Mouse (Mus musculus): Measurements from ENCODE around the gene Ptprt.

Gene Ptprt

GRCm38 (mm10) chr2:162413073-162413812, 247.7 kb downstream of the Ptprt start:
- no peak for DNase-seq (ENCODE audit: low spot score in 2 of 2)

- no peak for DNase-seq (ENCODE audit: low spot score in 2 of 2)
Measured at GRCm38 (mm10) chr2:162411014-162411413, 249.9 kb downstream of the Ptprt start.

- no peak for DNase-seq (ENCODE audit: low spot score in 2 of 2)
Measured at GRCm38 (mm10) chr2:162409245-162409644, 251.7 kb downstream of the Ptprt start.

GRCm38 (mm10) chr2:162401316-162402100, 259.4 kb downstream of the Ptprt start:
- no peak for DNase-seq (ENCODE audit: low spot score in 2 of 2)

- no peak for DNase-seq (ENCODE audit: low spot score in 2 of 2)
Measured at GRCm38 (mm10) chr2:162394601-162395000, 266.3 kb downstream of the Ptprt start.

- no peak for DNase-seq (ENCODE audit: low spot score in 2 of 2)
Measured at GRCm38 (mm10) chr2:162391834-162392233, 269.1 kb downstream of the Ptprt start.

GRCm38 (mm10) chr2:162377309-162377708, 283.6 kb downstream of the Ptprt start:
- DNase-seq (ENCODE audit: low spot score in 2 of 2), result no peak

GRCm38 (mm10) chr2:162349047-162349446, 311.9 kb downstream of the Ptprt start:
- DNase-seq (ENCODE audit: low spot score in 2 of 2), result no peak

GRCm38 (mm10) chr2:162341846-162342245, 319.1 kb downstream of the Ptprt start:
- no peak for DNase-seq (ENCODE audit: low spot score in 2 of 2)

- DNase-seq (ENCODE audit: low spot score in 2 of 2), result no peak
Measured at GRCm38 (mm10) chr2:162340231-162340630, 320.7 kb downstream of the Ptprt start.

- no peak for DNase-seq (ENCODE audit: low spot score in 2 of 2)
Measured at GRCm38 (mm10) chr2:162332066-162332683, 328.8 kb downstream of the Ptprt start.

GRCm38 (mm10) chr2:162329430-162329829, 331.5 kb downstream of the Ptprt start:
- DNase-seq (ENCODE audit: low spot score in 2 of 2), result no peak

GRCm38 (mm10) chr2:162322411-162322810, 338.5 kb downstream of the Ptprt start:
- no peak for DNase-seq (ENCODE audit: low spot score in 2 of 2)

GRCm38 (mm10) chr2:162307996-162308395, 353.0 kb downstream of the Ptprt start:
- no peak for DNase-seq (ENCODE audit: low spot score in 2 of 2)

- DNase-seq (ENCODE audit: low spot score in 2 of 2), result no peak
Measured at GRCm38 (mm10) chr2:162294070-162294469, 366.9 kb downstream of the Ptprt start.

GRCm38 (mm10) chr2:162282606-162283005, 378.3 kb downstream of the Ptprt start:
- no peak for DNase-seq (ENCODE audit: low spot score in 2 of 2)

GRCm38 (mm10) chr2:162282121-162282520, 378.8 kb downstream of the Ptprt start:
- no peak for DNase-seq (ENCODE audit: low spot score in 2 of 2)

GRCm38 (mm10) chr2:162273826-162274225, 387.1 kb downstream of the Ptprt start:
- DNase-seq (ENCODE audit: low spot score in 2 of 2), result no peak

GRCm38 (mm10) chr2:162251272-162251671, 409.7 kb downstream of the Ptprt start:
- DNase-seq (ENCODE audit: low spot score in 2 of 2), result no peak

GRCm38 (mm10) chr2:162248296-162248695, 412.7 kb downstream of the Ptprt start:
- no peak for DNase-seq (ENCODE audit: low spot score in 2 of 2)

GRCm38 (mm10) chr2:162222476-162222875, 438.5 kb downstream of the Ptprt start:
- no peak for DNase-seq (ENCODE audit: low spot score in 2 of 2)

- DNase-seq (ENCODE audit: low spot score in 2 of 2), result no peak
Measured at GRCm38 (mm10) chr2:162220586-162220985, 440.4 kb downstream of the Ptprt start.

GRCm38 (mm10) chr2:162219507-162219906, 441.4 kb downstream of the Ptprt start:
- no peak for DNase-seq (ENCODE audit: low spot score in 2 of 2)

Data from spleen, postnatal 14 days (tissue).